Mouse (Mus musculus) naive thymus-derived CD4-positive, alpha-beta T cell, adult 5 months (primary cell): ENCODE measurements around the gene Ddx60. TPM values are rescaled to one million over a fixed set of nuclear protein-coding genes. Genes with fewer than 3 reads are reported as not detected.

ENCODE experiments used
- polyA plus RNA-seq: library from polyadenylated mRNA; unstranded; fragments of 100-300 nt; shearing (Covaris generic); gene quantifications from one replicate; pipeline ENCODE4 v1.2.1, GENCODE M21; 2017

The Ddx60 gene
- polyA plus RNA-seq, result 21.3 TPM

DNA sequence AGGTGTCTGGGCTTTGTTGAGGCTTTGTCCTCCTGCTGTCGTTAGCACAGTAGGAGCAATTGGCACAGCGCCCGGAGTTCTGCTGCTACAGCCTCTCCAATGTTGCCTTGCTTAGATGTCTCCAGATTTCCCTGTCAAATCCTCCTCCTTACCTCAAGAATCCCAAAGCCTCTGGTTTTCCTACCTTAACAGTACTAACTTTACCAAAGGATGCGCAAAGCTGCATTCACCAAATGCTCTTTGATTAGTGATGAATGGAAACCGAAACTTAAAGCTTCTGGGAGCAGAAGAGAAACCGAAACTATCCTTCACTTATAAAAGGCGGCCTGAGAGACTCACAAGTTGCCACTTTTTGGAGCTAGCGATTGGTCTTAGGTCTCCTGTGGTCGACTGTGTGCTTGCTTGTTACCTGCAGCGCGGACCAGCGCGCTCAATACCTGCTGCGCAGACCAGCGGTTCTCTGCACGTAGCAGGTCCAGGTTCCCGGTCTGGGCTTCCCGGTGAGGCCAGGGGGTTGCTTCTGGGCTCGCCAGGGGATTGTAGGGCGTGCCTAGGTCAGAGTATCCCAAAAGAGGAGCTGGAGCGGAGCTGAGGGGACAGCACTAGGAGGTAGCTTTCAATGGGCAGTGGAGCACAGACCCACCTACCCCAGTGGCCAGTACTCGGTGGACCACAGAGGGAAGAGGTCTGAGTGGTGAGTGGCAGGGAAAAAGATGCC is at the start of gene Ddx60:
TSS of gene Ddx60 (plus strand) at position 311 of the 718 bp plus-strand sequence.

DNA sequence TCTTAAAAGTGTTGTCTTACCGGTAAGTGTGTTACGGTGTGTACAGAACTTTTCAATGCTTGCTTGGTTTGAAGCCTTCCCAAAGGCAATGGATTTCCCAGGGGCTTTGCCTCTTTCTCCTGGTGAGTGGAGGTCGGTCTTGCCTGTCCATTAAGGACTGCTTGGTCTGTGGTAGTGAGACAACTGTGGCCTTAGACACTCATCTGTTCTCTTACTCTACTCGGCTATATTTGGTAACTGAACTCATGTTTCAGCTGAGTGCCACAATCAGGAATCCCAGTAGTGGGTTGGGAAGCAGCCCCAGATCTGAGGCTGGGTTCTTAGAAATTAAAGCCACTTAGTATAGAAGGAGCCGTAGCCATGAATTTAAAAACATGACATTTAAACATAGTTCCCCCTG is 25.4 kb upstream of the Ddx60 start, which contains the start of gene Palld:
TSS of gene Palld (minus strand) at position 170 of the 400 bp plus-strand sequence.

Other genes starting within 250 kb of the Ddx60 start
- gene Palld, start 25.4 kb upstream of the Ddx60 start, polyA plus RNA-seq, result 0.72 TPM
- not detected for gene Anxa10, start 195.1 kb downstream of the Ddx60 start, polyA plus RNA-seq